Mouse (Mus musculus) central nervous system, embryonic 14 days (tissue): ENCODE measurements around the gene Smgc. TPM values are rescaled to one million over a fixed set of nuclear protein-coding genes. Genes with fewer than 3 reads are reported as not detected.

Experiments used
- polyA plus RNA-seq: library from polyadenylated mRNA; depleted of rRNA; stranded (reverse); fragments of >200 nt; gene quantifications from 2 replicates; pipeline ENCODE4 v1.2.3, GENCODE M21; 2012; rRNA removed

The Smgc gene
- not detected in 2 replicates for polyA plus RNA-seq

DNA sequence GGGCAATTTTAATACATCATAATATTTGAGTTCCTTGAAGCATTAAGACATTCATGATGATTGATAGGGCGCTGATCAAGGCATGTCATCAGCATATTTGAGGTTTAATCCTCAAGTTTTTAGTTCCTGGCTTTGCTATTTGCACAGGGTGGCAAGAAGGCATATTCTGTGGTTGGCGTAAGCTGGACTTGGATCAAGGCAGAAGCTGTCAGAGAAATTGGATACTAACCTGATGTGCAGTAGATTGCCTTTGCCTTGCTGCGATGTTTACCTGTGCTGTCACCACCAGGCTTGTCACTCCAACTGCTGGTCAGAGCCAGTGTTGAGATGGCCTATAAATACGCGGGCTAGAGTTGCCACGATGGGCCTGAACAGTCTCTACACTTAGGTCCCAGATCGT lies at the start of gene Smgc:
TSS of gene Smgc (plus strand) at position 301 of the 400 bp plus-strand sequence.

Other genes with a start within 250 kb of the Smgc start
- 2.6 and 2.7 TPM in 2 replicates for gene Lrrk2, start 165.1 kb upstream of the Smgc start, polyA plus RNA-seq
- 14.0 and 15.1 TPM in 2 replicates for gene Cntn1, start 212.9 kb downstream of the Smgc start, polyA plus RNA-seq